Mouse (Mus musculus): ENCODE results near the gene Rd3l. TPM values are rescaled to one million over a fixed set of nuclear protein-coding genes. Genes with fewer than 3 reads are reported as not detected.

Gene Rd3l
- polyA plus RNA-seq, 1 experiment from 2014 or later = not detected

DNA sequence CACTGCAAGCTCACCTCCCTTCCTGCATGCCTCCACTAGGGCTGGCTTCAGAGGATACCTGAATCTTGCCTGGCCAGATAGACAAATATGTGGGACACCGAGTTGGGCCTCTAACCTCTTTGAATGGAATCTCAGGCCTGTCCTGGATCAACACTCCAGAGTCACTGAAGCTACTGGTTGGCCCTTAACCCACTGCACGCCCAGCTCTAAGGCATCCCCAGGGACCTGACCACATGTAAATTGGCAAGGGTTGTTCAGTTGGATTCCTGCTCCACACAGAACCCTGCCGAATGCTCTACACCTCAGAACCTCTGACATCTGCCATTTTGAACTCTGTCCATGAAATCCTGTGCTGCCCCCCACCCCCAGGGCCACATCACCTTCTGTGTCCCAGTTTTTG, 48.6 kb downstream of the Rd3l start:
- Histone ChIP-seq H3K4me1 (replicated peaks; ENCODE audit: control insufficient read depth, insufficient read depth, low read length) (peaks cover 25% of the 10 kb centered on the region), H3K27ac (ENCODE audit: low read depth, low read length) (no peak overlapping the region), H3K4me2 (replicated peaks; ENCODE audit: low read depth) (no peak overlapping the region), H3K27me3 (replicated peaks; ENCODE audit: control insufficient read depth, insufficient read depth, low read length) (no peaks in the 10 kb centered on the region), H3K9ac (ENCODE audit: low read depth, low read length) (no peak overlapping the region), H3K4me3 (ENCODE audit: low read depth, low read length) (no peak overlapping the region), H3K36me3 (ENCODE audit: control insufficient read depth, insufficient read depth) (no peaks in the 10 kb centered on the region), H3K9me3 (ENCODE audit: control insufficient read depth) (no peaks in the 10 kb centered on the region)
- WGBS = 71% methylated on average over 3 of the region's 3 CpGs
- no peak for TF ChIP-seq CTCF (IDR thresholded peaks at IDR 0.05; ENCODE audit: low read depth)
- no peak for ATAC-seq

GRCm38 (mm10) chr12:111931411-111932025, 49.6 kb downstream of the Rd3l start:
- no peak overlapping the region for H3K9ac ChIP-seq (ENCODE audit: low read depth, low read length)
- H3K4me3 ChIP-seq (ENCODE audit: low read depth, low read length) = no peak overlapping the region
- H3K27ac ChIP-seq (ENCODE audit: low read depth, low read length) = no peak overlapping the region
- 86% methylated on average over 9 of the region's 9 CpGs for WGBS
- peaks cover 19% of the 10 kb centered on the region for H3K4me1 ChIP-seq (replicated peaks; ENCODE audit: control insufficient read depth, insufficient read depth, low read length)
- no peaks in the 10 kb centered on the region for H3K27me3 ChIP-seq (replicated peaks; ENCODE audit: control insufficient read depth, insufficient read depth, low read length)
- no peak for ATAC-seq
- H3K9me3 ChIP-seq (ENCODE audit: control insufficient read depth) = no peaks in the 10 kb centered on the region
- TF ChIP-seq CTCF (IDR thresholded peaks at IDR 0.05; ENCODE audit: low read depth) = no peak
- no peaks in the 10 kb centered on the region for H3K36me3 ChIP-seq (ENCODE audit: control insufficient read depth, insufficient read depth)
- no peak overlapping the region for H3K4me2 ChIP-seq (replicated peaks; ENCODE audit: low read depth)

Other genes starting within 250 kb of the Rd3l start
- 42.9 and 45.7 TPM in 2 replicates for gene Klc1, start 222.5 kb downstream of the Rd3l start, polyA plus RNA-seq (2015; fragmentation: Nextera tagmentation; extraction: Ambion mirVana)
- gene Xrcc3, start 167.4 kb downstream of the Rd3l start, polyA plus RNA-seq (2015; fragmentation: Nextera tagmentation; extraction: Ambion mirVana) = 3.4 and 6.1 TPM in 2 replicates
- gene Zfyve21, start 167.1 kb downstream of the Rd3l start, polyA plus RNA-seq (2015; fragmentation: Nextera tagmentation; extraction: Ambion mirVana) = 104 and 107 TPM in 2 replicates
- 13.6 and 16.7 TPM in 2 replicates for gene Ppp1r13b, start 73.2 kb downstream of the Rd3l start, polyA plus RNA-seq (2015; fragmentation: Nextera tagmentation; extraction: Ambion mirVana)
- gene Atp5mpl, start 14.3 kb downstream of the Rd3l start, polyA plus RNA-seq (2015; fragmentation: Nextera tagmentation; extraction: Ambion mirVana) = 1,268 and 1,348 TPM in 2 replicates
- 0.04 TPM in 1 of 2 replicates, not detected in the other for gene Tdrd9, start 9.8 kb downstream of the Rd3l start, polyA plus RNA-seq (2015; fragmentation: Nextera tagmentation; extraction: Ambion mirVana)
- gene Aspg, start 125.4 kb upstream of the Rd3l start, polyA plus RNA-seq (2015; fragmentation: Nextera tagmentation; extraction: Ambion mirVana) = 14.3 and 14.4 TPM in 2 replicates
- gene Kif26a, start 164.9 kb upstream of the Rd3l start, polyA plus RNA-seq (2015; fragmentation: Nextera tagmentation; extraction: Ambion mirVana) = 0.89 and 1.1 TPM in 2 replicates